Mouse (Mus musculus): ENCODE measurements at regions not wholly inside any gene's neighbourhood (a gene's known extent, or its start where the extent isn't known, plus 50 kb on each side); places are given as distances from the start of the nearest gene placed in this dataset.
A peak's percentile ranks its signal among the peaks of the same experiment; 100 is the strongest.

DNA sequence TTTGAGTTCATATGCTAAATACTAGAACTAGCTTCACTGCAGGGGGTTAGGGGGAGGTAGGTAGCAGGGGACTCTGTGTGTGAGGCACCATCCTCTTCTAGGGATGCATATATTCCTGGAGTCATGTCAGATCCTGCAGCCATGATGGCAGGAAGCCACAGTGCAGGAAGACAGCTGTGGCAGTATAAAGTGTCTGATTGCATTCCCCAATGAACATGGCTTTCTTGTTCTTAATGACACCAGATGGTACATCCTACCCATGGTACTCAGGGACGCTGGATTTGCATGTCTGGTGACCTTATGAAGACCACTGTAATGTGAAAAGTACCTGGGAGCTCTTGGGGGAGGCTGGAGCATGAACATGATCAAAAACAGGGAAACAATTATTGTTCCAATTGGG, 1380.5 kb upstream of the Map3k7 start:
- 44% methylated on average over 1 of the region's 1 CpGs for WGBS
- H3K9ac ChIP-seq (ENCODE audit: low read depth, low read length) = no peak overlapping the region

DNA sequence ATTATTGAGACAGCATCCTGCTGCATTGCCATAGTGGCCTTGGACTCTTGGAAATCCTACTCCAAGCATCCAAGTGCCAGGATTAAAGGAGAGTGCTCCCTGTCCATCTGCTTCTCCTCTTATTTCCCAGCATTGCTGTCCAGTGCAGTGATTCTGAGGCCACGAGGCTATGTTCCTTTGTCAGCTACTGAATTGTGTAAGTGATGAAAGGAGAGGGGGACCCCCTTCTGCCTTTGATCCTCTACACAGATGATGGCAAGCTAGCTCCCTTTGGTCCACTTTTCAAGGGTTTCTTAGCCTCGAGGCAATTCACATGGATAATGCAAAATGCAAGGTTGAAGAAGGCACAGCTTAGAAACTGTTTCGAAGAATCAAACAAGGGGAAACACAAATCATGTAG, 1355.0 kb upstream of the Map3k7 start:
- no peak overlapping the region for H3K4me2 ChIP-seq (replicated peaks; ENCODE audit: low read depth, low read length)
- no peak overlapping the region for H3K27ac ChIP-seq (ENCODE audit: low read depth, low read length)
- H3K4me3 ChIP-seq (ENCODE audit: low read depth, low read length) = no peak overlapping the region
- DNase-seq (ENCODE audit: low spot score) (peak; percentile 11), ATAC-seq (ENCODE audit: low FRiP score) (no peak; the same call in 1 of the 2 replicates)
- H3K36me3 ChIP-seq (ENCODE audit: control insufficient read depth, insufficient read depth, low read length) = no peaks in the 10 kb centered on the region
- H3K4me1 ChIP-seq (replicated peaks; ENCODE audit: control insufficient read depth, insufficient read depth, low read length) = no peaks in the 10 kb centered on the region
- H3K27me3 ChIP-seq (ENCODE audit: control insufficient read depth, insufficient read depth, low read length) = no peaks in the 10 kb centered on the region
- H3K9me3 ChIP-seq (ENCODE audit: control insufficient read depth, low read length) = no peaks in the 10 kb centered on the region
- WGBS = 33% methylated on average over 3 of the region's 3 CpGs
- no peak overlapping the region for H3K9ac ChIP-seq (ENCODE audit: low read depth, low read length)

More for the DNA sequence above, 1380.5 kb upstream of the Map3k7 start:
- ATAC-seq (ENCODE audit: low FRiP score) (no peak), DNase-seq (ENCODE audit: low spot score) (no peak)
- Histone ChIP-seq H3K4me2 (replicated peaks; ENCODE audit: low read depth, low read length) (no peak overlapping the region), H3K4me3 (ENCODE audit: low read depth, low read length) (no peak overlapping the region), H3K27me3 (ENCODE audit: control insufficient read depth, insufficient read depth, low read length) (no peaks in the 10 kb centered on the region), H3K4me1 (replicated peaks; ENCODE audit: control insufficient read depth, insufficient read depth, low read length) (no peaks in the 10 kb centered on the region), H3K9me3 (ENCODE audit: control insufficient read depth, low read length) (no peaks in the 10 kb centered on the region), H3K27ac (ENCODE audit: low read depth, low read length) (no peak overlapping the region), H3K36me3 (ENCODE audit: control insufficient read depth, insufficient read depth, low read length) (no peaks in the 10 kb centered on the region)

DNA sequence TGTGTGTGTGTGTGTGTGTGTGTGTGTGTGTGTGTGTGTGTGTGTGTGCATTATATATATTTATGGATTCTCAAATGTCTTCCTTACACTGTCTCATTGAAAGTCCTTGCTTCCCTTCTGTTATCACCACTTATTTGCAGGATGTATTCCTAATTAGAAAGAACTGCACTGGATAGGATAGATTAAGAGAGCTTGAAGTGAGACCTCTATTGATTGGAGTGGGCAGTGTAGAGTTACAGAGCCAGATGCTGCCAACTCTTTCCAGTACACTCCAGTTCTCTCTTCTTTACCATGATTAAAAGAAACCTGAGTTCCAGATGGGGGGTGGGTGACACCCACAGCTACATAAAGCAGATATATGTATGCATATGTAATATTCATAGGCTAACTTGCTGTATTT, 1354.1 kb upstream of the Map3k7 start:
- DNase-seq (ENCODE audit: low spot score) (no peak), ATAC-seq (ENCODE audit: low FRiP score) (no peak)
- no peak overlapping the region for H3K9ac ChIP-seq (ENCODE audit: low read depth, low read length)
- H3K9me3 ChIP-seq (ENCODE audit: control insufficient read depth, low read length) = no peaks in the 10 kb centered on the region
- no peaks in the 10 kb centered on the region for H3K36me3 ChIP-seq (ENCODE audit: control insufficient read depth, insufficient read depth, low read length)
- H3K27ac ChIP-seq (ENCODE audit: low read depth, low read length) = no peak overlapping the region
- no peaks in the 10 kb centered on the region for H3K4me1 ChIP-seq (replicated peaks; ENCODE audit: control insufficient read depth, insufficient read depth, low read length)
- no peak overlapping the region for H3K4me3 ChIP-seq (ENCODE audit: low read depth, low read length)
- H3K4me2 ChIP-seq (replicated peaks; ENCODE audit: low read depth, low read length) = no peak overlapping the region
- H3K27me3 ChIP-seq (ENCODE audit: control insufficient read depth, insufficient read depth, low read length) = no peaks in the 10 kb centered on the region

DNA sequence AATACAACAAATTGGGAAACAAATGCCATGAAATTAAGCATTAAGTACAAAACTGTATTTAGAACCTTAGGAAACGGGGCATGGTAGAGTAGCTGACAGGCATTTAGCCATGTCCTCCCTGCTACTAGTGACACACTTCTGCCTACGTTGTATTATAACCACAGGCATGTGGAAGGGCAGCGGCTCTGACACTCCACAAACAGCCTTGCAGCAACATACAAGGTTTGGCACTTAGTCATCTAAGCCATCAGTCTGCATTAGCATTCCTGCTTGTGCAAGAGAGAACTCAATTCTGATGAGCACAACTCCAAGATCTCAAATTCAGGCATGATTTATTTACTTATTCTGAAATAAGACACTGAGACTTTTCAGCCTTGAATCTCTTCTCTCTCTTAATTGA, 1353.4 kb upstream of the Map3k7 start:
- WGBS = 86% methylated on average over 3 of the region's 3 CpGs
- H3K36me3 ChIP-seq (ENCODE audit: control insufficient read depth, insufficient read depth, low read length) = no peaks in the 10 kb centered on the region
- H3K4me2 ChIP-seq (replicated peaks; ENCODE audit: low read depth, low read length) = no peak overlapping the region
- no peak overlapping the region for H3K27ac ChIP-seq (ENCODE audit: low read depth, low read length)
- no peaks in the 10 kb centered on the region for H3K27me3 ChIP-seq (ENCODE audit: control insufficient read depth, insufficient read depth, low read length)
- no peak for DNase-seq (ENCODE audit: low spot score)
- no peak overlapping the region for H3K9ac ChIP-seq (ENCODE audit: low read depth, low read length)
- ATAC-seq (ENCODE audit: low FRiP score) = no peak
- H3K9me3 ChIP-seq (ENCODE audit: control insufficient read depth, low read length) = no peaks in the 10 kb centered on the region
- no peaks in the 10 kb centered on the region for H3K4me1 ChIP-seq (replicated peaks; ENCODE audit: control insufficient read depth, insufficient read depth, low read length)
- no peak overlapping the region for H3K4me3 ChIP-seq (ENCODE audit: low read depth, low read length)
